Mouse (Mus musculus) ES-Bruce4 (cell line): ENCODE results near the gene Zfp592.
A peak's percentile ranks its signal among the peaks of the same experiment; 100 is the strongest.

ENCODE experiments used
- CTCF ChIP-seq: IDR thresholded peaks from one replicate; pipeline ENCODE4 v1.8.1; 2011; ENCODE audit warnings: low read depth, low read length
- EP300 ChIP-seq: IDR thresholded peaks from 2 replicates; pipeline ENCODE4 v1.6.1; 2011; ENCODE audit warnings: low read depth, low read length; ENCODE audit not compliant: insufficient read depth
- POLR2A ChIP-seq: IDR thresholded peaks from one replicate; pipeline ENCODE4 v1.8.1; 2011; ENCODE audit warnings: low read length; ENCODE audit not compliant: insufficient read depth

DNA sequence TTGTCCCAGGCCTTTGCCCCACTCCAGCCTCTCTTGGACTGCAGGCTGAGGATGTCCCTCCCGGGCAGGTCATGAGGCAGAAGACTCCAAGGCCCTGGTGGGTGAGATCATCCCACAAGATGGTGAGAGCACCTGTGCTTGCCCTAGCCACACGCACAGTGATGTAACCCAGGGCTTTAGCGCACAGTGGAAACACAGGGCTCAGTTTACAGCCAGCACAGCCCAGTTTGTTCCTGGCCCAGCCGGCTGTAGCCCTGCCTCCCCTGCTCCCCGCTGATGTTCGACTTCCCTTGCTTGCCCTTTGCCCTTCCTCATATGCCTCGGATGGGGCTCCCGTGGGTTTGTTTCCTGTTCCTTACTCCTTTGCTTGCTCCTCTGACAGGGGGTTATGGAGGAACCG, 81.1 kb downstream of the Zfp592 start:
- no peak for TF ChIP-seq POLR2A
- no peak for TF ChIP-seq CTCF
- TF ChIP-seq EP300, result peak; percentile 43; the same call in 1 of the 2 replicates
